ENCODE assay signal across 12 mouse cellular contexts in the genomic region with DNA sequence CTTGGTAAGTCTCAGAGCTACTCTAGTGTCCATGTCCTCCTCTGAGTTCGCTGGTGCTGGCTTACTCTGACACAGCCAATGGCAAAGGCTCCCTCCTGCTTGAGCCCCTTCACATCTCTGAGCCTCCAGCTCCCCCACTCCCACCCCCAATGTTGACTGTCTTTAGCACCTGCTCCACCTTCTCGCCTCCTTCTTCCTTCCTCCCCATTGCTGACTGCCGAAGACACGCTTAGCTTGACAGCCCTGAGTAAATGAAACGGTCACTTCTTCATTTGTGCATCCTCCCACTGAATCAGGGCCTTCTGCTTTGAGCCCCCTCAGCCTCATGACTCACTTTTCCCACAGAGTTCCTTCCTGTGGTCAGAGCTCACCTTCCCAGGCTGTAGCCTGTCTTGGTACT. TPM values are rescaled to one million over a fixed set of nuclear protein-coding genes. Genes with fewer than 3 reads are reported as not detected.
DNase-seq lines count a peak whose midpoint lies in the region; ATAC-seq lines count a peak whose summit lies in the region.
"Had no signal": no experiment of that assay in that cellular context is flagged by ENCODE, and none has a peak within 500 bp of the region (broad histone marks: within the 10 kb centered on the region; RNA-seq: fewer than 3 reads in every experiment).

No protein-coding gene starts in this region.

- H3K27ac ChIP-seq in heart, embryonic 15.5 days, result peak overlapping the region; percentile 60; the same call in 1 of the 2 replicates
- H3K27ac ChIP-seq in intestine, embryonic 15.5 days, result no peak overlapping the region
- no peak overlapping the region for H3K27ac ChIP-seq in neural tube, embryonic 15.5 days (replicated peaks)

- H3K9ac ChIP-seq in heart, embryonic 15.5 days, result 0 out of 2 replicates have a peak overlapping the region, but pooled peaks have one; percentile 11
- H3K9ac ChIP-seq in intestine, embryonic 15.5 days, result no peak overlapping the region
- no peak overlapping the region for H3K9ac ChIP-seq in neural tube, embryonic 15.5 days (replicated peaks)

- no peak for DNase-seq in heart, postnatal 10 days
- DNase-seq in B cell, adult 2 months, result peak; percentile 54
- no peak for DNase-seq in frontal cortex, postnatal 25 days (ENCODE audit: low spot score in 2 of 2)
- DNase-seq in adrenal gland, postnatal 14 days, result no peak

- H3K4me2 ChIP-seq in heart, embryonic 15.5 days, result peak overlapping the region; percentile 92
- peak overlapping the region; percentile 28; the same call in 1 of the 2 replicates for H3K4me2 ChIP-seq in intestine, embryonic 15.5 days (replicated peaks)
- H3K4me2 ChIP-seq in neural tube, embryonic 15.5 days, result peak overlapping the region; percentile 87

- peaks cover 53% of the 10 kb centered on the region for H3K4me1 ChIP-seq in heart, embryonic 15.5 days (replicated peaks)
- H3K4me1 ChIP-seq in intestine, embryonic 15.5 days (replicated peaks), result peaks cover 17% of the 10 kb centered on the region
- peaks cover 30% of the 10 kb centered on the region for H3K4me1 ChIP-seq in neural tube, embryonic 15.5 days

- H3K36me3 ChIP-seq in heart, embryonic 15.5 days, result 0 out of 2 replicates have a peak, but pooled peaks cover 3% of the 10 kb centered on the region
- H3K36me3 ChIP-seq in intestine, embryonic 15.5 days, result no peaks in the 10 kb centered on the region
- H3K36me3 ChIP-seq in neural tube, embryonic 15.5 days, result no peaks in the 10 kb centered on the region
- H3K36me3 ChIP-seq: G1E had no signal

- peak overlapping the region; percentile 72 for H3K4me3 ChIP-seq in heart, embryonic 15.5 days
- H3K4me3 ChIP-seq in intestine, embryonic 15.5 days (replicated peaks), result no peak overlapping the region
- H3K4me3 ChIP-seq in neural tube, embryonic 15.5 days (replicated peaks), result peak overlapping the region; percentile 0; the same call in 1 of the 2 replicates

- 81% methylated on average over 5 of the region's 5 CpGs for WGBS in heart, embryonic 15.5 days
- WGBS in intestine, embryonic 15.5 days, result 59% methylated on average over 5 of the region's 5 CpGs
- 80% methylated on average over 5 of the region's 5 CpGs for WGBS in neural tube, embryonic 15.5 days

- no peak for ATAC-seq in heart, embryonic 15.5 days (replicated peaks; ENCODE audit: insufficient number of reproducible peaks, insufficient read depth, low FRiP score, low read depth)
- no peak for ATAC-seq in intestine, embryonic 15.5 days
- no peak for ATAC-seq in neural tube, embryonic 15.5 days (ENCODE audit: low FRiP score)
- no peak for ATAC-seq in inflammation-experienced regulatory T-cells, adult 6 months

- H3K9me3 ChIP-seq in heart, embryonic 15.5 days (replicated peaks), result no peaks in the 10 kb centered on the region
- no peaks in the 10 kb centered on the region for H3K9me3 ChIP-seq in intestine, embryonic 15.5 days
- H3K9me3 ChIP-seq in neural tube, embryonic 15.5 days (replicated peaks), result no peaks in the 10 kb centered on the region
- H3K9me3 ChIP-seq: G1E had no signal

- intact Hi-C loops in heart, postnatal 10 days (cut with DNase I), result loop anchor here (10.0 kb wide), 2 partner anchors 254 to 414 kb away; no protein-coding TSS in a partner anchor

- no peaks in the 10 kb centered on the region for H3K27me3 ChIP-seq in heart, embryonic 15.5 days
- H3K27me3 ChIP-seq in intestine, embryonic 15.5 days (replicated peaks), result peaks cover 31% of the 10 kb centered on the region
- H3K27me3 ChIP-seq in neural tube, embryonic 15.5 days (replicated peaks), result peaks cover 13% of the 10 kb centered on the region

RNA-seq across cellular contexts. Expression of a gene that starts 2.2 kb away (rescaled TPM):
- 28.2 and 33.6 TPM in 2 replicates for polyA plus RNA-seq in heart, embryonic 15.5 days (2015; fragmentation: Nextera tagmentation; extraction: Ambion mirVana)
- total RNA-seq in heart, postnatal 10 days (2021), result 10 to 100 TPM; 13.7 to 17.1 TPM
- polyA plus RNA-seq in intestine, embryonic 15.5 days (2015; fragmentation: Nextera tagmentation; extraction: Ambion mirVana), result 16.1 and 17.2 TPM in 2 replicates
- 15.1 and 25.6 TPM in 2 replicates for polyA plus RNA-seq in neural tube, embryonic 15.5 days (2015; fragmentation: Nextera tagmentation; extraction: Ambion mirVana)
- 10 to 100 TPM in 2 of 3 experiments, 1 to 10 TPM in 1; 5.4 to 14.7 (median 10.2) TPM for polyA plus RNA-seq in inflammation-experienced regulatory T-cells, adult 6 months (2017; shearing (Covaris generic))
- 13.3 and 16.5 TPM in 2 replicates for total RNA-seq in adrenal gland, postnatal 14 days (2021)
- polyA plus RNA-seq: G1E had no signal

RNA-seq across cellular contexts. Expression of a gene that starts 5.4 kb away (rescaled TPM):
- polyA plus RNA-seq in heart, embryonic 15.5 days (2015; fragmentation: Nextera tagmentation; extraction: Ambion mirVana), result not detected in 2 replicates
- not detected for total RNA-seq in heart, postnatal 10 days (2021)
- not detected in 2 replicates for polyA plus RNA-seq in intestine, embryonic 15.5 days (2015; fragmentation: Nextera tagmentation; extraction: Ambion mirVana)
- not detected in 2 replicates for polyA plus RNA-seq in neural tube, embryonic 15.5 days (2015; fragmentation: Nextera tagmentation; extraction: Ambion mirVana)
- not detected for polyA plus RNA-seq in inflammation-experienced regulatory T-cells, adult 6 months (2017; shearing (Covaris generic))
- not detected in 2 replicates for total RNA-seq in adrenal gland, postnatal 14 days (2021)
- total RNA-seq: G1E; left cerebral cortex, postnatal 14 days had no signal
- polyA plus RNA-seq: brain, embryonic 14.5 days; G1E; hindbrain, embryonic 16.5 days had no signal

RNA-seq across cellular contexts. Expression of a gene that starts 31.8 kb away (rescaled TPM):
- 83.1 and 85.4 TPM in 2 replicates for polyA plus RNA-seq in heart, embryonic 15.5 days (2015; fragmentation: Nextera tagmentation; extraction: Ambion mirVana)
- total RNA-seq in heart, postnatal 10 days (2021), result 100 to 1,000 TPM; 131 to 138 TPM
- 57.4 and 60.0 TPM in 2 replicates for polyA plus RNA-seq in intestine, embryonic 15.5 days (2015; fragmentation: Nextera tagmentation; extraction: Ambion mirVana)
- polyA plus RNA-seq in neural tube, embryonic 15.5 days (2015; fragmentation: Nextera tagmentation; extraction: Ambion mirVana), result 93.1 and 96.6 TPM in 2 replicates
- polyA plus RNA-seq in inflammation-experienced regulatory T-cells, adult 6 months (2017; shearing (Covaris generic)), result 10 to 100 TPM; 13.9 to 23.0 (median 16.8) TPM
- 136 and 144 TPM in 2 replicates for total RNA-seq in adrenal gland, postnatal 14 days (2021)

Comparison
In these comparisons a context has a peak if more than half of its experiments do, and no peak if none do; other contexts are left out.
1. H3K4me2 ChIP-seq: peak in every context shown above with its lines; median percentile 92 in heart, embryonic 15.5 days; 87 in neural tube, embryonic 15.5 days; 28 in intestine, embryonic 15.5 days.
2. DNase-seq: peak in B cell, adult 2 months (2 of 2); none in heart, postnatal 10 days (0 of 2), frontal cortex, postnatal 25 days (0 of 2) and adrenal gland, postnatal 14 days (single experiment).